Mouse (Mus musculus): ENCODE data around the gene Alox8. TPM values are rescaled to one million over a fixed set of nuclear protein-coding genes. Genes with fewer than 3 reads are reported as not detected.

Alox8 gene
- polyA plus RNA-seq (2015; fragmentation: Nextera tagmentation; extraction: Ambion mirVana), result 0.13 and 0.15 TPM in 2 replicates

GRCm38 (mm10) chr11:69197743-69198142 lies at the start of gene Alox8:
Gene Alox8 (minus strand): TSS chr11:69197843.
- Histone ChIP-seq H3K27ac (ENCODE audit: low read length) (no peak within 1 kb of the TSS), H3K4me2 (ENCODE audit: low read depth, low read length) (peak within 1 kb of the TSS; percentile 47), H3K27me3 (replicated peaks; ENCODE audit: control insufficient read depth, insufficient read depth, low read length) (peaks cover 11% of the 10 kb centered on the region), H3K9me3 (ENCODE audit: control insufficient read depth, low read length) (no peaks in the 10 kb centered on the region), H3K36me3 (ENCODE audit: control insufficient read depth, insufficient read depth, low read length) (no peaks in the 10 kb centered on the region), H3K9ac (ENCODE audit: low read depth, low read length) (peak within 1 kb of the TSS; percentile 27; the same call in 1 of the 2 replicates), H3K4me3 (ENCODE audit: low read length) (peak within 1 kb of the TSS; percentile 31), H3K4me1 (ENCODE audit: control insufficient read depth, insufficient read depth, low read length) (peaks cover 5% of the 10 kb centered on the region; the same call in 1 of the 2 replicates)
- no peak for ATAC-seq
- 35% methylated on average over 6 of the region's 6 CpGs for WGBS

DNA sequence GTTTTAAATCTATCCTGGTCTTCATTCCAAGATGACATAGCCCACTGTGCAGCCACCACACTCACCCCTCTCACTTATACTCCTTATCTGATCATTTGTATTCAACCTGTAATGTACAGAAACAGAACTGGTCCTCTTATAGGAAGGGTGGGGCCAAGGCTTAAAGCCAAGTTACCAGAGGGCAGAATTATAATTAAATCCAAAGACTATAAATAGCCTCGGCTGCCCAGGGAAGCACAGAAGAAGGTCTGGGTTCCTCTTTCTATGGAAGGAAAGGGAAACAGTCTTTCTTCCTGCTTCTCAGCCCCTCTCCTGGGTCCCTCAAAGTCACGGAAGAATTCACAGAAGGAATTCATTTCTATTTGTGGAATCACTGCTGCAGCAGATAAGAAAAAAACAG lies 48.0 kb upstream of the Alox8 start:
- WGBS, result 30% methylated on average over 2 of the region's 2 CpGs
- ATAC-seq, result 0 out of 2 replicates have a peak, but pooled peaks have one; percentile 26
- H3K9me3 ChIP-seq (ENCODE audit: control insufficient read depth, low read length), result no peaks in the 10 kb centered on the region
- H3K36me3 ChIP-seq (ENCODE audit: control insufficient read depth, insufficient read depth, low read length), result no peaks in the 10 kb centered on the region
- H3K4me3 ChIP-seq (ENCODE audit: low read length), result no peak overlapping the region
- H3K9ac ChIP-seq (ENCODE audit: low read depth, low read length), result no peak overlapping the region; the same call in 1 of the 2 replicates
- no peaks in the 10 kb centered on the region for H3K27me3 ChIP-seq (replicated peaks; ENCODE audit: control insufficient read depth, insufficient read depth, low read length)
- no peak overlapping the region for H3K27ac ChIP-seq (ENCODE audit: low read length)
- peaks cover 4% of the 10 kb centered on the region; the same call in 1 of the 2 replicates for H3K4me1 ChIP-seq (ENCODE audit: control insufficient read depth, insufficient read depth, low read length)
- no peak overlapping the region for H3K4me2 ChIP-seq (ENCODE audit: low read depth, low read length)

- Histone ChIP-seq H3K4me1 (ENCODE audit: control insufficient read depth, insufficient read depth, low read length) (peaks cover 4% of the 10 kb centered on the region; the same call in 1 of the 2 replicates), H3K27me3 (replicated peaks; ENCODE audit: control insufficient read depth, insufficient read depth, low read length) (no peaks in the 10 kb centered on the region), H3K9me3 (ENCODE audit: control insufficient read depth, low read length) (no peaks in the 10 kb centered on the region), H3K36me3 (ENCODE audit: control insufficient read depth, insufficient read depth, low read length) (no peaks in the 10 kb centered on the region), H3K4me3 (ENCODE audit: low read length) (no peak overlapping the region), H3K4me2 (ENCODE audit: low read depth, low read length) (no peak overlapping the region), H3K9ac (ENCODE audit: low read depth, low read length) (no peak overlapping the region), H3K27ac (ENCODE audit: low read length) (no peak overlapping the region)
- ATAC-seq, result no peak
- 35% methylated on average over 2 of the region's 2 CpGs for WGBS
These were observed 47.3 kb upstream of the Alox8 start for GRCm38 (mm10) chr11:69244911-69245310.

DNA sequence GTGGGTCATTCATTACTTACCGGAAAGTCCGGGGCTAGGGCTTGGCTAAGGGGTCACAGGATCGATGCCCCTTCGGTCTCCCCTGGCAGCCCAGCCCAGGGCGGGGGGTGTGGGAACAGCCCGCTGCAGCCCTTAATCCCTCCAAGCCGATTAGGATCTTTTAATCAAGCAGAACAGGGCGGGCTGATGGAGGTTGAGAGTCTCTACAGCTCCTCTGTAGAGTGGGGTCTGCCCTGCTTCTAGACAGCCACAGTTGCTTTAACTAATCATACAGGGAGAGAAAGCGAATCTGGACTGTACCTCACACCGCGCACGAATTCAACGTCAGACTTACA lies 39.2 kb upstream of the Alox8 start, which contains the start of gene Gucy2e:
Gene Gucy2e, minus strand, starts transcription at position 111 of the 335 bp plus-strand sequence.
- H3K4me2 ChIP-seq (ENCODE audit: low read depth, low read length), result peak within 1 kb of the TSS; percentile 95
- peaks cover 16% of the 10 kb centered on the region; the same call in 1 of the 2 replicates for H3K27me3 ChIP-seq (replicated peaks; ENCODE audit: control insufficient read depth, insufficient read depth, low read length)
- H3K36me3 ChIP-seq (ENCODE audit: control insufficient read depth, insufficient read depth, low read length), result no peaks in the 10 kb centered on the region
- ATAC-seq, result no peak
- peak within 1 kb of the TSS; percentile 60 for H3K9ac ChIP-seq (ENCODE audit: low read depth, low read length)
- 24% methylated on average over 13 of the region's 13 CpGs for WGBS
- peaks cover 13% of the 10 kb centered on the region for H3K4me1 ChIP-seq (ENCODE audit: control insufficient read depth, insufficient read depth, low read length)
- no peak within 1 kb of the TSS for H3K27ac ChIP-seq (ENCODE audit: low read length)
- H3K4me3 ChIP-seq (ENCODE audit: low read length), result peak within 1 kb of the TSS; percentile 55
- H3K9me3 ChIP-seq (ENCODE audit: control insufficient read depth, low read length), result no peaks in the 10 kb centered on the region

DNA sequence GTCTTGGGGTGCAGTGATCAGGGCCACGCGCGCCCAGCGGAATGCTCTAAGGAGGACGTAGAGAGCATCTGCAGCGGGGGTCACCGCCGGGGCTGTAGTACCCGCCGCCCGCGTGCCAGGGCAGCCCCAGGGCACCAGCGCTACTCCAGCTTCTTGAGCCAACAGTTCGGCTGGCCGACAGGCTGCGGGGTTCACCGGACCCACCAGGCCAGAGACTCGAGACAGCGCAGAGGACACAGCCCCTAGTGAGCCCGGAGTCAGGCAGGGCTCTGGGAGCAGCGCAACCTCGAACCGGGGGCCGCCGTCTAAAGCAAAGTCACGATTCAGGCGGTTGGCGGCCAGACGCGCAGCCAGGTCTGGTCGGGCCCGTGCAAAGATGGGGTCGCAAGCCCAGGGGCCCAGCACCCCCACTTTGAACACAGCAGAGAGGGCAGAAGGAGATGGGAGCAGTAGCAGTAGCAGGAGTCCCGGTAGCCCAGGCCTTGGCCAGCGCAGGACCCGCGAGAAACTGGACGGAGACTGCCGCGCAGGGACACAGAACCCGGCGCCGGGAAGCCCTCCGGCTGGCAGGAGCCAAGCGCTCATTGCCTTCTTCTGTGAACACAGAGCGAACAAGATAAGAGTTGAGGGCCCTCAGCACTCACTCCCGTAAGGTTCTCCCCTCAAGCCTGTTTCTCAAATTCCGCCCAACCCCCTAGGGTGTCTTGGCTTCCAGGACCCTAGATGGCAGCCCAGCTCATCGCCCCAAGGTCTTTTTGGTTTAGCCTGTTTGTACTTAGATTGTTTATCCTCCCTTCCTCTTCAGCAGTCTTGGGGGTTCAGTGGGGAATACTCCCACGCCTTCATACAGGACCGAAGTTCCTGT lies 38.6 kb upstream of the Alox8 start:
- WGBS, result 5% methylated on average over 51 of the region's 51 CpGs
- H3K9ac ChIP-seq (ENCODE audit: low read depth, low read length), result peak overlapping the region; percentile 60
- H3K27ac ChIP-seq (ENCODE audit: low read length), result no peak overlapping the region
- peaks cover 13% of the 10 kb centered on the region for H3K4me1 ChIP-seq (ENCODE audit: control insufficient read depth, insufficient read depth, low read length)
- peak overlapping the region; percentile 55 for H3K4me3 ChIP-seq (ENCODE audit: low read length)
- no peaks in the 10 kb centered on the region for H3K36me3 ChIP-seq (ENCODE audit: control insufficient read depth, insufficient read depth, low read length)
- no peak for ATAC-seq
- H3K9me3 ChIP-seq (ENCODE audit: control insufficient read depth, low read length), result no peaks in the 10 kb centered on the region
- H3K27me3 ChIP-seq (replicated peaks; ENCODE audit: control insufficient read depth, insufficient read depth, low read length), result peaks cover 16% of the 10 kb centered on the region; the same call in 1 of the 2 replicates
- H3K4me2 ChIP-seq (ENCODE audit: low read depth, low read length), result peak overlapping the region; percentile 95

GRCm38 (mm10) chr11:69235285-69236060 lies 37.8 kb upstream of the Alox8 start:
- no peak overlapping the region for H3K27ac ChIP-seq (ENCODE audit: low read length)
- under 1% methylated on average over 33 of the region's 33 CpGs for WGBS

GRCm38 (mm10) chr11:69233141-69233540 lies 35.5 kb upstream of the Alox8 start:
- Histone ChIP-seq H3K9me3 (ENCODE audit: control insufficient read depth, low read length) (no peaks in the 10 kb centered on the region), H3K36me3 (ENCODE audit: control insufficient read depth, insufficient read depth, low read length) (no peaks in the 10 kb centered on the region), H3K4me1 (ENCODE audit: control insufficient read depth, insufficient read depth, low read length) (peaks cover 13% of the 10 kb centered on the region), H3K27ac (ENCODE audit: low read length) (no peak overlapping the region), H3K4me2 (ENCODE audit: low read depth, low read length) (no peak overlapping the region), H3K27me3 (replicated peaks; ENCODE audit: control insufficient read depth, insufficient read depth, low read length) (peaks cover 16% of the 10 kb centered on the region; the same call in 1 of the 2 replicates), H3K4me3 (ENCODE audit: low read length) (no peak overlapping the region), H3K9ac (ENCODE audit: low read depth, low read length) (no peak overlapping the region)
- WGBS, result 75% methylated on average over 2 of the region's 2 CpGs
- ATAC-seq, result no peak

More at GRCm38 (mm10) chr11:69235285-69236060, 37.8 kb upstream of the Alox8 start:
- no peaks in the 10 kb centered on the region for H3K36me3 ChIP-seq (ENCODE audit: control insufficient read depth, insufficient read depth, low read length)
- H3K4me3 ChIP-seq (ENCODE audit: low read length), result peak overlapping the region; percentile 55
- no peaks in the 10 kb centered on the region for H3K9me3 ChIP-seq (ENCODE audit: control insufficient read depth, low read length)
- peak; percentile 97 for ATAC-seq
- H3K4me2 ChIP-seq (ENCODE audit: low read depth, low read length), result peak overlapping the region; percentile 95
- H3K9ac ChIP-seq (ENCODE audit: low read depth, low read length), result peak overlapping the region; percentile 60
- H3K27me3 ChIP-seq (replicated peaks; ENCODE audit: control insufficient read depth, insufficient read depth, low read length), result peaks cover 16% of the 10 kb centered on the region; the same call in 1 of the 2 replicates
- peaks cover 13% of the 10 kb centered on the region for H3K4me1 ChIP-seq (ENCODE audit: control insufficient read depth, insufficient read depth, low read length)

DNA sequence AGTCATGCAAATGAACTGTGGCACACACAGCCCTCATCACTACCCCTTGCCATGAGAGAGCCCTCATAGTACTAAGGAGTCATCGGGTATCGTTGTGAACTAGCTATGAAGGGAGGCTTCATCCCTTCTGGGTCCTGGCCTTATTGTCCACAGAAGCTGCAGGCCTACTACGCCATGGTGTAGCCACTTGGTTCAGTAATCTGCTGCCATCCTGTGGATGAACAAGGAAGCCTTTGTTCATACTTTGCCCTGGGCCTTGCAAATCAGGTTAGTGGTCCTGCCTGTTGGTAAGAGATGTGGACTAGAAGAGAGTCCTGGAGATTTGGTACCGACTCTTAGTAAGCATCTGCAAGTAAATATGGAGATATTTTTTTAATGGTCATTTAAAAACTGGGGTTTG lies 32.8 kb upstream of the Alox8 start:
- Histone ChIP-seq H3K4me2 (ENCODE audit: low read depth, low read length) (no peak overlapping the region), H3K9ac (ENCODE audit: low read depth, low read length) (no peak overlapping the region), H3K36me3 (ENCODE audit: control insufficient read depth, insufficient read depth, low read length) (no peaks in the 10 kb centered on the region), H3K27me3 (replicated peaks; ENCODE audit: control insufficient read depth, insufficient read depth, low read length) (peaks cover 2% of the 10 kb centered on the region; the same call in 1 of the 2 replicates), H3K9me3 (ENCODE audit: control insufficient read depth, low read length) (no peaks in the 10 kb centered on the region), H3K4me3 (ENCODE audit: low read length) (no peak overlapping the region), H3K4me1 (ENCODE audit: control insufficient read depth, insufficient read depth, low read length) (peaks cover 6% of the 10 kb centered on the region), H3K27ac (ENCODE audit: low read length) (no peak overlapping the region)
- WGBS, result 71% methylated on average over 4 of the region's 4 CpGs
- ATAC-seq, result no peak

GRCm38 (mm10) chr11:69225715-69226114 lies 28.1 kb upstream of the Alox8 start:
- Histone ChIP-seq H3K4me2 (ENCODE audit: low read depth, low read length) (no peak overlapping the region), H3K4me1 (ENCODE audit: control insufficient read depth, insufficient read depth, low read length) (no peaks in the 10 kb centered on the region), H3K27me3 (replicated peaks; ENCODE audit: control insufficient read depth, insufficient read depth, low read length) (no peaks in the 10 kb centered on the region), H3K36me3 (ENCODE audit: control insufficient read depth, insufficient read depth, low read length) (no peaks in the 10 kb centered on the region), H3K27ac (ENCODE audit: low read length) (no peak overlapping the region), H3K9ac (ENCODE audit: low read depth, low read length) (no peak overlapping the region), H3K4me3 (ENCODE audit: low read length) (no peak overlapping the region), H3K9me3 (ENCODE audit: control insufficient read depth, low read length) (no peaks in the 10 kb centered on the region)
- no peak for ATAC-seq
- WGBS, result 81% methylated on average over 1 of the region's 1 CpGs

All from intestine, embryonic 16.5 days (tissue).